Mouse (Mus musculus): ENCODE measurements at regions not wholly inside any gene's neighbourhood (a gene's known extent, or its start where the extent isn't known, plus 50 kb on each side); places are given as distances from the start of the nearest gene placed in this dataset.

DNA sequence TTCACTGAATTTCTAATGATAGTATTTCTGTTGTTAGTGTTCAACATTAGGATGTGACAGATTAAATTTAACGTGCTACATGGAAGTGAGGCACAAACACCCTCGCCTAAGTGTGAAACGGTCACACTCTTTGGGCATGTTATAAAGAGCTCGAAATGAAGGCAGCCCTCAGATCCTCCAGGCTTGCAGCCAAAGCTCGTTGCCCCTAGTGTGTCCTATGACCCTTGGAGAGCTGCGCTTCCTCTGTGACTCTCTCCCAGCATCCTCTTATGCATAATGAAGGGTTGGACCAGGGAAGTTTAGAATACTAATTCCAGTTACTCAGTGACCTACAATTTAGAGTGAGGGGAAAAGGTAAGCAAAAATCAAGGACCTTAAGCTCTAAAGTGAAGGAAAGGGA is 92.4 kb upstream of the Spred1 start:
- TF ChIP-seq CTCF (IDR thresholded peaks at IDR 0.05; ENCODE audit: insufficient read depth, low read length) (no peak), POLR2A (IDR thresholded peaks at IDR 0.05; ENCODE audit: borderline replicate concordance, extremely low read depth, low read depth, low read length) (no peak)

All from lung, adult 2 months (tissue).